Mouse (Mus musculus) heart, postnatal 0 days (tissue): ENCODE measurements around the gene Map2k2.
"Not testable (repeated sequence)": the region's sequence is repeated elsewhere in the genome, so short reads cannot be mapped to it uniquely, and the experiment has no call there.

Experiments
- CTCF ChIP-seq: IDR thresholded peaks from 2 replicates; pipeline ENCODE4 v1.5.1; 2016; ENCODE audit warnings: antibody characterized with exemption, control low read depth, low read depth
- EP300 ChIP-seq: IDR thresholded peaks from 2 replicates; pipeline ENCODE4 v1.6.1; 2016; ENCODE audit warnings: antibody characterized with exemption, low read depth

GRCm38 (mm10) chr10:81175345-81175701 lies 69.6 kb downstream of the Map2k2 start:
- not testable (repeated sequence) for TF ChIP-seq CTCF, EP300
